Mouse (Mus musculus) limb, embryonic 14.5 days (tissue): Measurements from ENCODE around the gene Cdc42bpa. TPM values are rescaled to one million over a fixed set of nuclear protein-coding genes. Genes with fewer than 3 reads are reported as not detected.

Experiments used
- ATAC-seq: fragments of 200-750 bp; cut with Nextera tagmentation; 2 replicates; pipeline ENCODE4 v1.8.0; 2017; ENCODE audit warnings: low read depth, moderate number of reproducible peaks, moderate TSS enrichment; ENCODE audit not compliant: low FRiP score
- DNase-seq: peaks from one replicate; pipeline ENCODE4 v3.0.0-alpha.2; 2015; ENCODE audit warnings: low spot score
- H3K27ac ChIP-seq: fragments of 300-500 bp; sonication (generic); replicated peaks from 2 replicates; pipeline ENCODE4 v1.5.1; 2014; ENCODE audit warnings: low read depth, mild to moderate bottlenecking, low read length, moderate library complexity, mixed read lengths
- H3K27me3 ChIP-seq: fragments of 300-500 bp; sonication (generic); 2 replicates; pipeline ENCODE4 v1.6.1; 2014; ENCODE audit warnings: low read length, mixed read lengths; ENCODE audit not compliant: control insufficient read depth, insufficient read depth
- H3K36me3 ChIP-seq: fragments of 300-500 bp; sonication (generic); 2 replicates; pipeline ENCODE4 v1.6.1; 2014; ENCODE audit warnings: mild to moderate bottlenecking, low read length, moderate library complexity, mixed read lengths; ENCODE audit not compliant: control insufficient read depth, insufficient read depth
- H3K4me1 ChIP-seq: fragments of 300-500 bp; sonication (generic); 2 replicates; pipeline ENCODE4 v1.6.1; 2014; ENCODE audit warnings: antibody characterized with exemption, low read length, mixed read lengths; ENCODE audit not compliant: control insufficient read depth, insufficient read depth
- H3K4me2 ChIP-seq: fragments of 300-500 bp; sonication (generic); replicated peaks from 2 replicates; pipeline ENCODE4 v1.6.1; 2014; ENCODE audit warnings: low read depth, mild to moderate bottlenecking, low read length, moderate library complexity; ENCODE audit not compliant: severe bottlenecking
- H3K4me3 ChIP-seq: fragments of 300-500 bp; sonication (generic); replicated peaks from 2 replicates; pipeline ENCODE4 v1.5.1; 2014; ENCODE audit warnings: low read length
- H3K9ac ChIP-seq: fragments of 300-500 bp; sonication (generic); 2 replicates; pipeline ENCODE4 v1.6.1; 2014; ENCODE audit warnings: mild to moderate bottlenecking, low read depth, low read length, moderate library complexity; ENCODE audit not compliant: severe bottlenecking
- H3K9me3 ChIP-seq: fragments of 300-500 bp; sonication (generic); 2 replicates; pipeline ENCODE4 v1.6.1; 2016; ENCODE audit warnings: low read length; ENCODE audit not compliant: control insufficient read depth
- POLR2A ChIP-seq: fragments of 200-500 bp; IDR thresholded peaks from 2 replicates; pipeline ENCODE4 v1.8.0; 2012; ENCODE audit warnings: inconsistent platforms, mild to moderate bottlenecking, moderate library complexity, borderline replicate concordance; ENCODE audit not compliant: insufficient read depth, insufficient read length; ENCODE audit errors: extremely low read depth
- WGBS: fragments of 180-500 bp; shearing (Covaris S2); extraction: QIAGEN DNeasy Blood & Tissue Kit; methylation state at CpG from one replicate; pipeline ENCODE4 v1.1.7; 2014; 5-methylcytosine and 5-hydroxymethylcytosine counted together
- polyA plus RNA-seq, 2 experiments: library from polyadenylated mRNA; depleted of rRNA in 1 of 2; stranded (reverse) in 1 of 2; unstranded in 1 of 2; fragments of >200 nt; fragmentation: Nextera tagmentation in 1 of 2; extraction: Ambion mirVana in 1 of 2; gene quantifications; 2 replicates each; pipeline versions ENCODE4 v1.2.1 to v1.2.3; 2012 to 2014

The Cdc42bpa gene
- polyA plus RNA-seq, 2 experiments = 16.8 to 29.1 TPM

- peaks cover 1% of the 10 kb centered on the region; the same call in 1 of the 2 replicates for H3K4me1 ChIP-seq
- no peak for ATAC-seq
- H3K27me3 ChIP-seq = 0 out of 2 replicates have a peak, but pooled peaks cover 3% of the 10 kb centered on the region
- TF ChIP-seq POLR2A = no peak
- H3K4me2 ChIP-seq = no peak overlapping the region
- H3K9me3 ChIP-seq = no peaks in the 10 kb centered on the region
- no peak overlapping the region for H3K27ac ChIP-seq
- no peaks in the 10 kb centered on the region for H3K36me3 ChIP-seq
- WGBS = 64% methylated on average over 8 of the region's 8 CpGs
- H3K4me3 ChIP-seq = no peak overlapping the region
- no peak for DNase-seq
- H3K9ac ChIP-seq = no peak overlapping the region
Measured at GRCm38 (mm10) chr1:180191112-180191511, 230.8 kb downstream of the Cdc42bpa start.

GRCm38 (mm10) chr1:180191651-180192220 lies 231.5 kb downstream of the Cdc42bpa start:
- Histone ChIP-seq H3K4me2 (no peak overlapping the region), H3K4me3 (no peak overlapping the region), H3K9ac (no peak overlapping the region), H3K9me3 (no peaks in the 10 kb centered on the region), H3K27me3 (0 out of 2 replicates have a peak, but pooled peaks cover 3% of the 10 kb centered on the region), H3K36me3 (no peaks in the 10 kb centered on the region), H3K27ac (no peak overlapping the region), H3K4me1 (peaks cover 4% of the 10 kb centered on the region; the same call in 1 of the 2 replicates)
- TF ChIP-seq POLR2A = no peak
- ATAC-seq (no peak), DNase-seq (no peak)
- 66% methylated on average over 7 of the region's 7 CpGs for WGBS

DNA sequence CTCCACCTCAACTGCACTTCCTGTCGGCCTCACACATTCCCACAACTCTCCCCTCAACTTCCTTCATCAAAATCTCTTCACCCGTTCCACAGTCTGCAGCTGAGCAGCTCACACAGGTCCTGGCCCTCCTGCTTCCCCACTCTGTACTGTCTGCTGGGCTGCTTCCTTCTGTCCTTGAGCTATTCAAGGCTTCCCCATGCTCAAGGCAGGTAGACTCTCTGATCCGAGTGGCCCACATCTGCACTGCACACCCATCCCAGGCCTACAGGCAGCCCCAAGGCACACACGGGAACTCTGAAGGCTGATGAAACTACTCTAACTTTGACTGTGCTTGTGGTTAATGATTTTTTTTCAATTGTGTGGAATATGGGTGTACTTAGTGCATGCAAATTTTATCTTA lies 232.6 kb downstream of the Cdc42bpa start:
- DNase-seq (no peak), ATAC-seq (no peak)
- Histone ChIP-seq H3K4me1 (peaks cover 4% of the 10 kb centered on the region; the same call in 1 of the 2 replicates), H3K27me3 (0 out of 2 replicates have a peak, but pooled peaks cover 3% of the 10 kb centered on the region), H3K4me2 (no peak overlapping the region), H3K9ac (no peak overlapping the region), H3K4me3 (no peak overlapping the region), H3K27ac (no peak overlapping the region), H3K9me3 (no peaks in the 10 kb centered on the region), H3K36me3 (no peaks in the 10 kb centered on the region)
- 53% methylated on average over 4 of the region's 4 CpGs for WGBS
- TF ChIP-seq POLR2A = no peak

DNA sequence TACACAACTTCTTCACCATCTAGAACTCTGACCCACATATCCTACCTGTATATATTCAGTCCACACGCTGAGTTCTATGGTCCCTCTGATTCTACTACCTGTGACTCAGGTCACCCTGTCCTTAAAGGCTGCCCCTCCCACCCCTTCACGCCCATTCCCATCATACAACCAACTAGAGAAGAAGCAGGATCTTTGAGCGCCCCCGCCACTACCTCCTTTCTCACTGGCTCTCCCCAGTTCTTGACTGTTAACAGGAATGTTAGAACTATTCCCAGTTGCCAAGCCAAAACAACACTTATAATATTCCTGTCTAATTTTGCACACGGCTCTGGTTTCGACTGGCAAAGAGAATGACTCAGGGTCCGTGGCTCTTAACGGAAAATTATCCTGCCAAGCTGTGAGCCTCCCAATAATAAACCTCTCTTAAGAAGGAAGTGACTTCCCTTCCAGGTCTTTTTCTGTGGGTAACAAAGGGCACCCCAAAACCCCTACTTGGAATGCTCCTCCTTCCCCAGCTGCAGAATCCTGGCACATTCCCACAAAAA lies 233.2 kb downstream of the Cdc42bpa start:
- 77% methylated on average over 8 of the region's 8 CpGs for WGBS
- TF ChIP-seq POLR2A = no peak
- DNase-seq (no peak), ATAC-seq (no peak)
- Histone ChIP-seq H3K27ac (no peak overlapping the region), H3K9ac (no peak overlapping the region), H3K27me3 (0 out of 2 replicates have a peak, but pooled peaks cover 3% of the 10 kb centered on the region), H3K4me1 (peaks cover 4% of the 10 kb centered on the region; the same call in 1 of the 2 replicates), H3K4me3 (no peak overlapping the region), H3K9me3 (no peaks in the 10 kb centered on the region), H3K36me3 (no peaks in the 10 kb centered on the region), H3K4me2 (no peak overlapping the region)

- Histone ChIP-seq H3K27ac (no peak overlapping the region), H3K36me3 (no peaks in the 10 kb centered on the region), H3K4me1 (peaks cover 4% of the 10 kb centered on the region; the same call in 1 of the 2 replicates), H3K4me2 (no peak overlapping the region), H3K4me3 (no peak overlapping the region), H3K9ac (no peak overlapping the region), H3K9me3 (no peaks in the 10 kb centered on the region), H3K27me3 (0 out of 2 replicates have a peak, but pooled peaks cover 3% of the 10 kb centered on the region)
- DNase-seq = no peak
- ATAC-seq = no peak
- no peak for TF ChIP-seq POLR2A
- WGBS = 81% methylated on average over 9 of the region's 9 CpGs
Measured at GRCm38 (mm10) chr1:180194048-180194447, 233.8 kb downstream of the Cdc42bpa start.
